Mouse (Mus musculus) forebrain, postnatal 0 days (tissue): ENCODE measurements around the gene Cadps2. TPM values are rescaled to one million over a fixed set of nuclear protein-coding genes. Genes with fewer than 3 reads are reported as not detected.

Experiments used
- ATAC-seq: fragments of 200-750 bp; cut with Nextera tagmentation; 2 replicates; pipeline ENCODE4 v1.8.0; 2017; ENCODE audit warnings: mild to moderate bottlenecking, moderate library complexity
- DNase-seq: peaks from one replicate; pipeline ENCODE4 v3.0.0-alpha.2; 2015
- H3K27ac ChIP-seq: fragments of 300-500 bp; sonication (generic); 2 replicates; pipeline ENCODE4 v1.5.1; 2014; ENCODE audit warnings: low read depth, mild to moderate bottlenecking, antibody characterized with exemption, low read length, moderate library complexity, mixed read lengths
- H3K27me3 ChIP-seq: fragments of 300-500 bp; sonication (generic); 2 replicates; pipeline ENCODE4 v1.6.1; 2014; ENCODE audit warnings: mild to moderate bottlenecking, low read length, mixed read lengths; ENCODE audit not compliant: insufficient read depth
- H3K36me3 ChIP-seq: fragments of 300-500 bp; sonication (generic); 2 replicates; pipeline ENCODE4 v1.6.1; 2014; ENCODE audit warnings: mild to moderate bottlenecking, moderate library complexity; ENCODE audit not compliant: insufficient read depth
- H3K4me1 ChIP-seq: fragments of 300-500 bp; sonication (generic); 2 replicates; pipeline ENCODE4 v1.6.1; 2014; ENCODE audit warnings: antibody characterized with exemption; ENCODE audit not compliant: insufficient read depth
- H3K4me2 ChIP-seq: fragments of 300-500 bp; sonication (generic); 2 replicates; pipeline ENCODE4 v1.6.1; 2014; ENCODE audit warnings: low read depth, mild to moderate bottlenecking, moderate library complexity
- H3K4me3 ChIP-seq: fragments of 300-500 bp; sonication (generic); 2 replicates; pipeline ENCODE4 v1.5.1; 2014; ENCODE audit warnings: low read depth, low read length, mixed read lengths
- H3K9ac ChIP-seq: fragments of 300-500 bp; sonication (generic); 2 replicates; pipeline ENCODE4 v1.6.1; 2014; ENCODE audit warnings: mild to moderate bottlenecking
- H3K9me3 ChIP-seq: fragments of 300-500 bp; sonication (generic); 2 replicates; pipeline ENCODE4 v1.6.1; 2016; ENCODE audit warnings: low read length
- CTCF ChIP-seq: sonication (generic); IDR thresholded peaks from 2 replicates; pipeline ENCODE4 v1.5.1; 2016; ENCODE audit warnings: antibody characterized with exemption, control low read depth, low read depth
- WGBS: fragments of 180-500 bp; shearing (Covaris S2); extraction: QIAGEN DNeasy Blood & Tissue Kit; methylation state at CpG from one replicate; pipeline ENCODE4 v1.1.7; 2014; 5-methylcytosine and 5-hydroxymethylcytosine counted together
- polyA plus RNA-seq: library from polyadenylated mRNA; unstranded; fragments of >200 nt; fragmentation: Nextera tagmentation; extraction: Ambion mirVana; gene quantifications from 2 replicates; pipeline ENCODE4 v1.2.1, GENCODE M21; 2015
- total RNA-seq: library from RNA; depleted of rRNA; stranded (reverse); fragments of >200 nt; gene quantifications from 2 replicates; pipeline ENCODE4 v1.2.3, GENCODE M21; 2014; rRNA removed

Cadps2 gene
- total and polyA plus RNA-seq, 2 experiments from 2014 or later, result 7.0 to 24.8 TPM

DNA sequence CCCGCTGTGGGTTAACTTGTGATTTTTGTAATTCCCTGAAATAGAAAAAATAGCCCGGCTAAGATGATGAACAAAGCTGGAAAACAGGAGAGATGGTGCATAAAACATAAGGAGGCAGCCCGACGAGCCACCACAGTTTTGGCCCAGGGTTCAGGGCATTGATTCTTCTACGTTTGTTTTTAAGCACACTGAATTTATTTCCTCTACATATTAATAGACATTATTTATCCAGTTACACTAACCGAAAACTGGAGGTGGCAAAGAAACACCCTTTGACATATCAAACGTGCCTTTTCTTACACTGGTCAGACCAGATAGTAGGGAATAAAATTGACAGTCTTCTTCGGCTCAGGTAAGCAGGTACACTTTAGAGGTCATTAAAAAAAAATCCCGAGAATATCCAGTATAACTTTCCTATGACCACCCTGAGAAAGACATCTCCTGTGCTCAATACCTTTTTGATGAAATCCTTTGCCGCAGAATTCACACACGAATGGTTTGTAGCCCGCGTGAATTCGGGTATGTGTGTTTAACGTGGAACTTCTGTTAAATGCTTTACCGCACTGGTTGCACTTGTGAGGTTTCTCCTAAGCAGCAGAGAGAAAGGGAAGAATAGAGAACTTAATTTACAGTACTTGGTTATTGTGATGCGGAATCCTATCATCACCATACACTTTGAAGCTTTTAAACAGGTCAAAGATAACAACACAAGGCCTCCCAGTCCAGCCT is 593.0 kb downstream of the Cadps2 start:
- Histone ChIP-seq H3K36me3 (no peaks in the 10 kb centered on the region), H3K9ac (no peak overlapping the region), H3K4me3 (no peak overlapping the region), H3K9me3 (no peaks in the 10 kb centered on the region), H3K4me2 (no peak overlapping the region), H3K4me1 (no peaks in the 10 kb centered on the region), H3K27ac (no peak overlapping the region), H3K27me3 (peaks cover 85% of the 10 kb centered on the region)
- ATAC-seq (no peak), DNase-seq (peak; percentile 55)
- WGBS, result 10% methylated on average over 17 of the region's 17 CpGs
- TF ChIP-seq CTCF, result no peak

DNA sequence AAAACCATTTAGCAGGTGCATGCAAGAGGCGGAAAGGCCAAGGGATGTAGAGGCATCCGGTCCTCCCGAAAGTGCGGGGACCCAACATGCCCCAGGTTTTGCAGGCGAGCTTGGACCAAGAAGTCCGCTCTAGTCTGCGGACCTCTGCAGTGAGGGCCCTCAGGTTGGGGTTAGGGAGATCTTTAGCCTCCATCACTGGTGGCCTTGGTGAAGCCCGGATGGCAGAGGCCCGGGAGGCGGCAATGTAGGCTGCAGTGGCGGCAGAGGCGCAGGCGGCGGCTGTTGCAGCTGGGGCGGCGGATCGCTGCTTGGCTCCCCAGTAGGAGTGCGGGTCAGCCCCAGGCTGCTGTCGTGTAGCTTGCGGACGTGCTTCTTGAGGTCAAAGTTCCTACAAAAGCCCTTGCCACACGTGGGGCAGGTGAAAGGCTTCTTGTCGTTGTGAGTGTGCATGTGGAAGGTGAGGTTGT is 593.6 kb downstream of the Cadps2 start:
- H3K4me3 ChIP-seq, result no peak overlapping the region
- no peak for ATAC-seq
- TF ChIP-seq CTCF, result no peak
- H3K36me3 ChIP-seq, result no peaks in the 10 kb centered on the region
- peaks cover 89% of the 10 kb centered on the region for H3K27me3 ChIP-seq
- H3K27ac ChIP-seq, result no peak overlapping the region
- no peak overlapping the region for H3K4me2 ChIP-seq
- no peaks in the 10 kb centered on the region for H3K4me1 ChIP-seq
- no peak overlapping the region for H3K9ac ChIP-seq
- peak; percentile 31 for DNase-seq
- WGBS, result 4% methylated on average over 23 of the region's 23 CpGs
- H3K9me3 ChIP-seq, result no peaks in the 10 kb centered on the region

- Histone ChIP-seq H3K4me3 (no peak overlapping the region), H3K9ac (no peak overlapping the region), H3K36me3 (no peaks in the 10 kb centered on the region), H3K9me3 (no peaks in the 10 kb centered on the region), H3K4me1 (no peaks in the 10 kb centered on the region), H3K27me3 (peaks cover 89% of the 10 kb centered on the region), H3K27ac (no peak overlapping the region), H3K4me2 (no peak overlapping the region)
- no peak for TF ChIP-seq CTCF
- WGBS, result 27% methylated on average over 9 of the region's 9 CpGs
- ATAC-seq (no peak), DNase-seq (peak; percentile 35)
Observed at GRCm38 (mm10) chr6:23245121-23245520, 594.1 kb downstream of the Cadps2 start.

- no peak for TF ChIP-seq CTCF
- Histone ChIP-seq H3K27me3 (peaks cover 89% of the 10 kb centered on the region), H3K36me3 (no peaks in the 10 kb centered on the region), H3K4me3 (no peak overlapping the region), H3K27ac (no peak overlapping the region), H3K4me1 (no peaks in the 10 kb centered on the region), H3K4me2 (no peak overlapping the region), H3K9ac (no peak overlapping the region), H3K9me3 (no peaks in the 10 kb centered on the region)
- ATAC-seq, result peak; percentile 81
- peak; percentile 68 for DNase-seq
- WGBS, result 6% methylated on average over 15 of the region's 15 CpGs
Observed at GRCm38 (mm10) chr6:23243821-23244760, 595.1 kb downstream of the Cadps2 start.

Other genes with a start within 250 kb of the Cadps2 start
- not detected in 2 replicates for gene Rnf133, start 189.1 kb downstream of the Cadps2 start, total RNA-seq
- 0.10 TPM in 1 of 2 replicates, not detected in the other for gene Rnf133, start 189.1 kb downstream of the Cadps2 start, polyA plus RNA-seq
- gene Rnf148, start 184.3 kb downstream of the Cadps2 start, total RNA-seq, result 0.15 TPM in 1 of 2 replicates, not detected in the other
- not detected in 2 replicates for gene Rnf148, start 184.3 kb downstream of the Cadps2 start, polyA plus RNA-seq
- not detected in 2 replicates for gene Tas2r118, start 130.6 kb upstream of the Cadps2 start, total RNA-seq
- gene Tas2r118, start 130.6 kb upstream of the Cadps2 start, polyA plus RNA-seq, result not detected in 2 replicates